Mouse (Mus musculus) intestine, embryonic 16.5 days (tissue): ENCODE measurements around the gene Slc11a2. TPM values are rescaled to one million over a fixed set of nuclear protein-coding genes. Genes with fewer than 3 reads are reported as not detected.

Experiments
- ATAC-seq: fragments of 200-750 bp; cut with Nextera tagmentation; 2 replicates; pipeline ENCODE4 v1.8.0; 2017; ENCODE audit warnings: moderate TSS enrichment, moderate library complexity
- H3K27ac ChIP-seq: fragments of 300-500 bp; sonication (generic); 2 replicates; pipeline ENCODE4 v1.5.1; 2014; ENCODE audit warnings: mild to moderate bottlenecking, low read length
- H3K27me3 ChIP-seq: fragments of 300-500 bp; sonication (generic); replicated peaks from 2 replicates; pipeline ENCODE4 v1.6.1; 2014; ENCODE audit warnings: low read length, control low read depth, mixed read lengths; ENCODE audit not compliant: control insufficient read depth, insufficient read depth
- H3K36me3 ChIP-seq: fragments of 300-500 bp; sonication (generic); 2 replicates; pipeline ENCODE4 v1.6.1; 2014; ENCODE audit warnings: low read length, control low read depth; ENCODE audit not compliant: control insufficient read depth, insufficient read depth
- H3K4me1 ChIP-seq: fragments of 300-500 bp; sonication (generic); 2 replicates; pipeline ENCODE4 v1.6.1; 2014; ENCODE audit warnings: low read length, control low read depth, mixed read lengths; ENCODE audit not compliant: control insufficient read depth, insufficient read depth
- H3K4me2 ChIP-seq: fragments of 300-500 bp; sonication (generic); 2 replicates; pipeline ENCODE4 v1.6.1; 2014; ENCODE audit warnings: low read depth, low read length, control low read depth
- H3K4me3 ChIP-seq: fragments of 300-500 bp; sonication (generic); 2 replicates; pipeline ENCODE4 v1.5.1; 2014; ENCODE audit warnings: mild to moderate bottlenecking, low read length
- H3K9ac ChIP-seq: fragments of 300-500 bp; sonication (generic); 2 replicates; pipeline ENCODE4 v1.6.1; 2014; ENCODE audit warnings: low read depth, low read length
- H3K9me3 ChIP-seq: fragments of 300-500 bp; sonication (generic); 2 replicates; pipeline ENCODE4 v1.6.1; 2016; ENCODE audit warnings: low read length, control low read depth; ENCODE audit not compliant: control insufficient read depth
- WGBS: fragments of 180-500 bp; shearing (Covaris S2); extraction: QIAGEN DNeasy Blood & Tissue Kit; methylation state at CpG from one replicate; pipeline ENCODE4 v1.1.7; 2014; 5-methylcytosine and 5-hydroxymethylcytosine counted together
- polyA plus RNA-seq: library from polyadenylated mRNA; unstranded; fragments of >200 nt; fragmentation: Nextera tagmentation; extraction: Ambion mirVana; gene quantifications from 2 replicates; pipeline ENCODE4 v1.2.1, GENCODE M21; 2015

The Slc11a2 gene
- polyA plus RNA-seq, 1 experiment from 2014 or later = 40.7 TPM

- H3K27ac ChIP-seq = peak overlapping the region; percentile 31
- H3K27me3 ChIP-seq = no peaks in the 10 kb centered on the region
- peaks cover 17% of the 10 kb centered on the region for H3K4me1 ChIP-seq
- no peak overlapping the region for H3K4me2 ChIP-seq
- no peak overlapping the region for H3K9ac ChIP-seq
- no peak overlapping the region for H3K4me3 ChIP-seq
- H3K9me3 ChIP-seq = no peaks in the 10 kb centered on the region
- ATAC-seq = no peak
- 94% methylated on average over 13 of the region's 13 CpGs for WGBS
- no peaks in the 10 kb centered on the region for H3K36me3 ChIP-seq
Observed at GRCm38 (mm10) chr15:100414942-100415341, 9.9 kb downstream of the Slc11a2 start.

DNA sequence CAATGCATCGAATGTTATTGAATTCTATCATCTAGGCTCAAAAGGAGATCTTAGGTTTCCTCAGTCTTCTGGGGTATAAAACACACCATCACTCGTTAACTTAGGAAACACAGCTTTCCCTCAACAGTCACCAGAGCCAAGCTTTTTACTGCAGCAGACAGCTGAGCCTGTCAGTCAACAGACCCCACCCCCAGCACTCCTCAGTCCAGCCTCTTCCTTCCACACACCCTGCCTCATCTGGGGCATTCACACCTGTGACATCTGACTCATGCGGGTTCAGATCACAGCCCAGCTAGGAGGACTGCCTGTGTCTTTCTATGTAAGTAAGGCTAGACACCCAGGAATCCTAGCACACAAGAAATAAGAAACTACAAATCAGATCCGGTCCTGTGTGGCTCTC, 10.9 kb downstream of the Slc11a2 start:
- H3K4me2 ChIP-seq = no peak overlapping the region

GRCm38 (mm10) chr15:100413306-100413705, 11.6 kb downstream of the Slc11a2 start:
- peak overlapping the region; percentile 29; the same call in 1 of the 2 replicates for H3K27ac ChIP-seq
- no peak overlapping the region for H3K4me2 ChIP-seq
- 0 out of 2 replicates have a peak, but pooled peaks have one; percentile 16 for ATAC-seq
- no peak overlapping the region for H3K4me3 ChIP-seq
- no peaks in the 10 kb centered on the region for H3K9me3 ChIP-seq
- H3K36me3 ChIP-seq = peaks cover 9% of the 10 kb centered on the region; the same call in 1 of the 2 replicates
- H3K27me3 ChIP-seq = no peaks in the 10 kb centered on the region
- H3K9ac ChIP-seq = no peak overlapping the region
- WGBS = 65% methylated on average over 4 of the region's 5 CpGs
- peaks cover 10% of the 10 kb centered on the region for H3K4me1 ChIP-seq

More for the DNA sequence above, 10.9 kb downstream of the Slc11a2 start:
- Histone ChIP-seq H3K36me3 (peaks cover 5% of the 10 kb centered on the region; the same call in 1 of the 2 replicates), H3K4me3 (no peak overlapping the region), H3K4me1 (peaks cover 10% of the 10 kb centered on the region), H3K27me3 (no peaks in the 10 kb centered on the region), H3K9me3 (no peaks in the 10 kb centered on the region), H3K9ac (no peak overlapping the region), H3K27ac (peak overlapping the region; percentile 29)
- peak; percentile 80 for ATAC-seq
- 57% methylated on average over 4 of the region's 4 CpGs for WGBS

DNA sequence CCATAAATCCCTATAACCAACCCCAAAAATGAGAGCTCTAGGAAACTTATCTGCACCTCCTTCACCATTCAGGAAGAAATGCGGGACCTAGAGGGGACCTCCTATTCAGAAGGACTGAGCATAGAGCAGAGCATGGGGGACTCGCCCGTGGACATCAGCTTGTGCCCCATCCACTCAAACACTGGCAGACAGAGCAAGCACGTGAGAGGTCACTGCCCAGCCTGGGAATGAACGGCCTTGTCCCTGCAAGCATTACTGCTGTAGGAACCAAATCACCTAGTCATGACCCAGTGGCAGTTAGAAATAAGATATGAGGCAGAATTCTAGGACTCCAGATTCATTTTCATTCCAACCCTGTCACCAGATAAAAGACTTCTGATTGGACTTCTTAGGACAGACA, 13.1 kb downstream of the Slc11a2 start:
- 84% methylated on average over 5 of the region's 5 CpGs for WGBS
- H3K4me3 ChIP-seq = no peak overlapping the region
- H3K36me3 ChIP-seq = peaks cover 16% of the 10 kb centered on the region; the same call in 1 of the 2 replicates
- no peak overlapping the region for H3K4me2 ChIP-seq
- ATAC-seq = no peak
- H3K9me3 ChIP-seq = no peaks in the 10 kb centered on the region
- H3K27ac ChIP-seq = peak overlapping the region; percentile 63
- no peaks in the 10 kb centered on the region for H3K27me3 ChIP-seq
- no peak overlapping the region for H3K9ac ChIP-seq
- peaks cover 7% of the 10 kb centered on the region for H3K4me1 ChIP-seq

- Histone ChIP-seq H3K4me1 (peaks cover 10% of the 10 kb centered on the region), H3K9ac (no peak overlapping the region), H3K9me3 (no peaks in the 10 kb centered on the region), H3K36me3 (peaks cover 16% of the 10 kb centered on the region; the same call in 1 of the 2 replicates), H3K27me3 (no peaks in the 10 kb centered on the region), H3K4me3 (no peak overlapping the region), H3K27ac (peak overlapping the region; percentile 63; the same call in 1 of the 2 replicates), H3K4me2 (no peak overlapping the region)
- 46% methylated on average over 14 of the region's 14 CpGs for WGBS
- peak; percentile 47; the same call in 1 of the 2 replicates for ATAC-seq
Observed at GRCm38 (mm10) chr15:100410918-100411672, 13.8 kb downstream of the Slc11a2 start.

DNA sequence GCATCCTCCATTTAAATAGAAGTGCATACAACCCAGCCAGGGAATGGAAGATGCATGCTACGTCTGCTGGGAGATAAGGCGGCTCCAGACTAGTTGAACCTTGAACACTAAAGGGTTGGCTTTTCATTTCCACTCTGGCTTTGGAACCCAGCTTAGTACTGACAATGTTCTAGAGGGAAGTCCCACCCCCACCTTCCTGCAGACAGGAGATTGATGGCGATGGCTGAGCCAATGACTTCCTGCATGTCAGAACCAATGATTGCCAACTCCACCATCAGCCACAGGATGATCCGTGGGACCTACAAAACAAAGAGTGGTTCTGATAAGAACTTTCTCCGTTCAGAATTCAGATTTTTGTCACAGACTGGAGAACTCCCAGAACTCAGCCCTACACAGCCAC, 18.8 kb downstream of the Slc11a2 start:
- 64% methylated on average over 5 of the region's 5 CpGs for WGBS
- H3K36me3 ChIP-seq = peaks cover 22% of the 10 kb centered on the region
- no peak overlapping the region for H3K9ac ChIP-seq
- no peaks in the 10 kb centered on the region for H3K9me3 ChIP-seq
- H3K27ac ChIP-seq = peak overlapping the region; percentile 49
- peaks cover 10% of the 10 kb centered on the region for H3K4me1 ChIP-seq
- H3K4me3 ChIP-seq = no peak overlapping the region
- no peak for ATAC-seq
- H3K4me2 ChIP-seq = no peak overlapping the region
- no peaks in the 10 kb centered on the region for H3K27me3 ChIP-seq

DNA sequence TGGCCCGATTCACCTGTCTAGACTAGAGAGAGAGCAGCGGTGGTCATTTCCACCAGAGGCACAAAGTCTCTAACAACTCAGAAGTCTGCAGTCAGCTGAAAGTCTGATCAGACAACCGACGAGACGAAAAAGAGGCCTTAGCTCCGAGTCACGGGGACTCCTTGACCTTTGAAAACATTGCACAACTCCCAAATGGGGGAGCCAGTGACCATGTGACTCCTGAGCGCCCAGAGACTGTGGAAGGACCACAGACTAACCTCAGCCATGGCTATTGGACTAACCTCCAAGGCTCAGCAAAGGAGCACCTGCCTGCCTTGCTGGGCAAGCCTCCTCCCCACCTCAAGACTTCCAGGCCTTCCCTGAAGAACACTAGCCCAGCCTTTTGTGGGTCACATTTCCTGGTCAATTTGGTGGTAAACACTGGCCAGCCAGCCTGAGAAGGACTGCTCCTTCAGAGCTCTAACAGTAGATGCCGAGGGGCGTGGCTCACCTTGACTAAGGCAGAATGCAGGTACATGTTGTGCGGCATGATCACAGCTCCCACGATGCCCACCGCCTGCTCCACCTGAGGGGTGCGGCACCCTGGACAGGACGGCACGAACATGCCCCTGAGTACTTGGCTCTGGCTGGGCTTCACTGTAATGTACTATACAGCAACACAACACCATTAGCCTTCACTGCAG, 21.4 kb downstream of the Slc11a2 start:
- Histone ChIP-seq H3K4me3 (no peak overlapping the region), H3K9me3 (no peaks in the 10 kb centered on the region), H3K4me2 (no peak overlapping the region), H3K4me1 (peaks cover 10% of the 10 kb centered on the region), H3K9ac (no peak overlapping the region), H3K36me3 (peaks cover 27% of the 10 kb centered on the region), H3K27me3 (no peaks in the 10 kb centered on the region), H3K27ac (peak overlapping the region; percentile 72)
- ATAC-seq = peak; percentile 74
- 80% methylated on average over 16 of the region's 16 CpGs for WGBS

GRCm38 (mm10) chr15:100402798-100403197, 22.1 kb downstream of the Slc11a2 start:
- Histone ChIP-seq H3K4me3 (peak overlapping the region; percentile 31), H3K27ac (peak overlapping the region; percentile 72), H3K4me2 (no peak overlapping the region), H3K9me3 (no peaks in the 10 kb centered on the region), H3K9ac (peak overlapping the region; percentile 54), H3K4me1 (peaks cover 10% of the 10 kb centered on the region), H3K27me3 (no peaks in the 10 kb centered on the region), H3K36me3 (peaks cover 26% of the 10 kb centered on the region)
- ATAC-seq = peak; percentile 1; the same call in 1 of the 2 replicates
- 88% methylated on average over 4 of the region's 4 CpGs for WGBS

DNA sequence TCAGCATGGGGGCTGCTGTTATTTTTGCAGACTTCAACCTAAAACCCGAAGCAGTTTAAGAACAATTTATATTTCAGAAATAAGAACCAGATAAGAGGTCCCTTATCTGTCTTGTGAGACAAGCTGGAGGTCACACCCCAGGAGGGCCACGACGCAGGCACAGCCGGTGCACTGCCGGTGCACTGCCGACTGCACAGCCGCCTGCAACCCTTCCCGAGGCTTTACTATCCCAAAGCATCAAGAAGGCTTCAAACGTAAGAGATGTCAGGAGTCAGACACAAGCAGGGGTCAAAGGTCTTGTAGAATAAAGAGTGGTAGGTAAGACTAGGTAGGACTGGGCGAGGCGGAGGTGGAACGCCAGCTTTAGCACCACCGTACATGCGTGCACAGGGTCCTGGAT, 22.5 kb downstream of the Slc11a2 start:
- ATAC-seq = no peak
- Histone ChIP-seq H3K27me3 (no peaks in the 10 kb centered on the region), H3K4me3 (peak overlapping the region; percentile 31), H3K9ac (peak overlapping the region; percentile 54; the same call in 1 of the 2 replicates), H3K27ac (peak overlapping the region; percentile 72), H3K4me1 (peaks cover 10% of the 10 kb centered on the region), H3K36me3 (peaks cover 29% of the 10 kb centered on the region), H3K9me3 (no peaks in the 10 kb centered on the region), H3K4me2 (peak overlapping the region; percentile 28; the same call in 1 of the 2 replicates)
- 74% methylated on average over 14 of the region's 14 CpGs for WGBS
